Mouse (Mus musculus): ENCODE measurements around the gene Gm45208.

Gene Gm45208

DNA sequence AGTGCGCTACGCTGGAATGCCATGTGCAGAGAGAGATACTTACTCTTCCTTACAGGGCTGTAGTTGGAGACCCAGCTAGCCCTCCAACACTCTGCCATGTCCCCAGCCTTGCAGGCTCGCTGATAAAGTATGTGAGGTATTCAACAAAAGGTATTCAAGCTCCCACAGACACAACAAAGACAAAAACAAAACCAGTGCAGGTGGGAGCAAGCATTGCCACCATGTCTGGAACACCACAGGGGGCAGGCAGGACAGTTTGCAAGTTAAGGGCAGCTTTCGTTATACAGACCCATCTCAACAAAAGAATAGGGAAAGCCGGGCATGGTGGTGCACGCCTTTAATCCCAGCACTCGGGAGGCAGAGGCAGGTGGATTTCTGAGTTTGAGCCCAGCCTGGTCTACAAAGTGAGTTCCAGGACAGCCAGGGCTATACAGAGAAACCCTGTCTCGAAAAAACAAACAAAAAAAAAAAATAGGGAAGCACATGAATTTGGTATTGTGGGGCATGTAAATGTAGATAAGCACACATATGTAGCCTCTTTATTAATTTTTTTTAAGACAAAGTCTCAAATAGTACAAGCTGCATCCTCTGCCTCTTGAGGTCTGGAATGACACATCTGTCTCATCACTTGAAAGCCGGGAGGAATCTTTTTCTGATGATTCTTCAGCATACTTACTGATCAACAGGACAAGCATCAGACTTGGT, 53.6 kb downstream of the Gm45208 start:
- no peak for DNase-seq

DNA sequence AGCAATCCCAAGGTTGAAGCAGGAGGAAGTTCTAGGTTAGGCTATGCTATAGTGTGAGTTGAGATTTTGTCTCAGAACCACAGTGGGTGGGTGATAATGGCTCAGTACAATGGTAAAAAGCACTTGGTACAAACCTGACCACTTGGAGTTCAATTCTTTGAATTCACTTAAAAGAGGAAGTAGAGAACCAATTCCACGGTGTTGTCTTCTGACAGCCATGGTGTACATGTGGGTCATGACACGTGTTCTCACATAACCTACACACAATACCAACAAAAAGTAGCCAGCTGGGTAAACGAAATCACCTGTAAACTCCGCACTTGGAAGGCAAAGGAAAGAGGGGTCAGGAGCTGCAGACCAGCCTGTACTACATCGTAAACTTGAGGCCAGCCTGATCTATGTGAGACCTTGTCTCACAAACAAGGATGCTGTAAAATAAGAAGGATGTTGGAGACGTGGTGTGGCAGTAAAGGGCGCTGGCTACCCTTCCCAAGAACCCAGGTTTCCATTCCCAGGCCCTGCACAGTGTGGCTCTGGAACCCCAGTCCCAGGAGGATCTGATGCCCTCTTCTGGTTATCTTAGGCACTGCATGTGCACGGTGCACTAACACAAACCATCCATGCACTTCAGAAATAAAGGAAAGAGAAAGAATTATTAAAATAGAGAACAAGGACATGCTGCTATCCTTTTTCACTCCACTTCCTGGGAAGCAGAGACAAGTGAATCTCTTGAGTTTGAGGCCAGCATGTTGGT, 54.5 kb downstream of the Gm45208 start:
- no peak for DNase-seq

DNA sequence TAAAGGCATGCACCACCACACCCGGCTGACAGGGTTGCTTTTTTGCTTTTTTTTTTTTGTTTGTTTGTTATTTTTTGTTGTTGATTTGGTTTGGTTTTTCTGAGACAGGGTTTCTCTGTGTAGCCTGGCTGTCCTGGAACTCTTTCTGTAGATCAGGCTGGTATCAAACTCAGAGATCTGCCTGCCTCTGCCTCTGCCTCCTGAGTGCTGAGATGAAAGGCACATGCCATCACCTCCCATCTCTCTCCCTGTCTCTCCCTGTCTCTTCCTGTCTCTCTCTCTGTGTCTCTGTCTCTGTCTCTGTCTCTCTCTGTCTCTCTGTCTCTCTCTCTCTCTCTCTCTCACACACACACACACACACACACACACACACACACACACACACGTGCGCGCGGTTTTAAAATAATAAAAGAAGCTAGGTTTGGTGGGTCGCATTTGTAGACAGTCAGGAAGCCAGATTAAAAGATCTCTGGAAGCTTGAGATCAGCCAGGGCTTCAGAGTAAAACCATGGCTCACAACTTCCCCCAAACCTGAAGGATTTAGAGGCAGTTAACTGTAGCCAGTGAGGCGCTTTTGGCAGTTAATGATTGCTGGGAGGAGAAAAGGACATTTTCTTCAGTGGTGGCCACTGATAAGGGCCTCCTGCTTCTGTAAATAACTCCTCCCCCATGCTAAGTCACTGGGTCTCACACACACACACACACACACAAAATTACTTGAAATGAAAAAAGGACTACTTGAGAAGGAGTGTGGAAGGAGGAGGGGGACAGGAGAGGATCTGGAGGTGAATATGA, 56.6 kb downstream of the Gm45208 start:
- DNase-seq = no peak

DNA sequence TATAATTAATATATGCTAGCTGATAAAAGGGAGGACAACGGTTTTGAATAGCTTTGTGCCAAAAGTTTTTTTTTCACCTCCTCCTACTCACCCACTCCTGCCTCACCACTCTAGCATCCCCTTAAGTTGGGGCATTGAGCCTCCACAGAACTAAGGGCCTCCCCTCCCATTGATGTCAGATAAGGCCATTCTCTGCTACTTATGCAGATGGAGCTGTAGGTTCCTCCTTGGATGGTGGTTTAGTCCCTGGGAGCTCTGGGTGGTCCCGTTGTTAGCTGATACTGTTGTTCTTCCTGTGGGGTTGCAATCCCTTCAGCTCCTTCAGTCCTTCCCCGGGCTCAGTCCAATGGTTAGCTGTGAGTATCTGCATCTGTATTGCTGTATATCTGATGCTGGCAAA, 57.2 kb downstream of the Gm45208 start:
- DNase-seq = no peak
